Mouse (Mus musculus) stomach, postnatal 0 days (tissue): ENCODE data around the gene Plpp6.

ENCODE experiments used
- CTCF ChIP-seq: IDR thresholded peaks from 2 replicates; pipeline ENCODE4 v1.5.1; 2016; ENCODE audit warnings: antibody characterized with exemption, low read depth, mild to moderate bottlenecking, moderate library complexity
- EP300 ChIP-seq: optimal IDR thresholded peaks from 2 replicates; pipeline ENCODE3; 2016; ENCODE audit warnings: antibody characterized with exemption

DNA sequence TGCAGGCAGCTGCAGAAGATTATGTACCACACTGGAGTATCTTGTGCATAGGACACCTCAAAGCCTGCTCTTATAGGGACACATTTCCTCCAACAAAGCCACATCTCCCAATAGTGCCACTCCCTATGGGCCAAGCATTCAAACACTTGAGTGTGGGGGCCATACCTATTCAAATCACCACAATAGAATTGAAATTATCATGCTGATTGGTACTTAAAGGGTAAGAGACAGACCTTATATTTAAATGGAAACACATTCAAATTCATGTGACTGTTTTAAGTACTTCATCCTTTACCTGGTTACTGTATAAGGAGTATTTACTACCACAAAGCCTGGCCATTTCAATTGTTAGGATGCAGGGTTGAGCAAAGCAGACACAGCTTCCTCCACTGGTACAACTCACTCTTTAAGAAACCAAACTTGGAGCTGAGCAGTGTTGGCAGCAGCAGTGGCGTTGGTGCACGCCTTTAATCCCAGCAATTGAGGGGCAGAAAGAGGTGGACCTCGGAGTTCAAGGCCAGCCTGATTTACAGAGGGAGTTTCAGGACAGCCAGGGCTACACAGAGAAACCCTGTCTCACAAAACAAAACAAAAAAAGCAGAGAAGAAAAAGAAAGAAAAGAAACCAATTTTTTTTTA, 44.4 kb downstream of the Plpp6 start:
- TF ChIP-seq CTCF (no peak), EP300 (no peak)
